Mouse (Mus musculus): ENCODE results near the gene Nlrp4b. TPM values are rescaled to one million over a fixed set of nuclear protein-coding genes. Genes with fewer than 3 reads are reported as not detected.
"Not testable (repeated sequence)": the region's sequence is repeated elsewhere in the genome, so short reads cannot be mapped to it uniquely, and the experiment has no call there.

Nlrp4b gene
- polyA plus RNA-seq (2016; fragmentation: Nextera tagmentation; extraction: Ambion mirVana): not detected in 2 replicates

DNA sequence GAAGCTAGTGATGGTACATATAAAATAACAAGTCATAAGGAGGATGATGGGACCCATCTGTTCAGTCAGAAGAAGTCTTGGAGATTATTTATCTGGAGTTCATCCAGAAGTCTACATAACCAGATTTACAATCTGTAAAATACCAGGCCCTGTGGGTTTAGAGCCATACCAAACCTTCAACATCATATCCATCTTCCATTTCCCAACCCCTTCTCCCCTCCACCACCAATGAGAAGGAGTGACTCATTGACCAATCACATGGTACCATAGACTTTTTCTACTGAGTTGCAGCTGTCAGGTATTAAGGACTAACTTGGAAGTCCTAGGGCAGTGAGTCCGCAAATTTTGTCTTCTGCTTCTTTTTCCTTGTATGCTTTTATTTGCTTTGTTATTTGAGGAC, at the start of gene Nlrp4b:
Gene Nlrp4b, plus strand, starts transcription at position 301 of the 400 bp plus-strand sequence.
- Histone ChIP-seq H3K4me2 (replicated peaks) (no peak within 1 kb of the TSS), H3K9ac (replicated peaks) (no peak within 1 kb of the TSS), H3K27ac (replicated peaks) (no peak within 1 kb of the TSS), H3K9me3 (peaks cover 46% of the 10 kb centered on the region), H3K27me3 (no peaks in the 10 kb centered on the region), H3K36me3 (no peaks in the 10 kb centered on the region), H3K4me1 (no peaks in the 10 kb centered on the region), H3K4me3 (no peak within 1 kb of the TSS)
- no peak for ATAC-seq (ENCODE audit: low FRiP score, low read depth)
- 97% methylated on average over 1 of the region's 1 CpGs for WGBS

DNA sequence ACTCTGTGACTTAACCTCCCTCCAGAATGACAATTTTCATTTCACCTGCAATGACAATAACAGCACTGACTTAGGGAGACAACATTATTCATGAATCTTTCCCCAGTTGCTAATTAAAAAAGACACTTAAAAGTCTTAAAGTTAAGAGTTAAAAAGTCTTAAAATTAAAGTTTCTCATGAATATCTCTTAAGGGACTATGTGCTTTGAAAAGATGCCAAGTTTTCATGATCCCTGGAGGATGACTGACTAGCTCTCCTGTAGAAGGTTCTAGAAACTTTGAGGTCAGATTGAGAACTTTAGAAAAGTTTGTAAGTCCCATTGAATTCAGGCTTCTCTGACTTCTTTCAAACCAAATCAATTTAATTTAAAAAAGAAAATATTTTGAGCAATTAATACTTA, 66.7 kb downstream of the Nlrp4b start, which contains the start of gene Vmn1r71:
Gene Vmn1r71, minus strand, starts transcription at position 101 of the 400 bp plus-strand sequence.
- no peaks in the 10 kb centered on the region for H3K36me3 ChIP-seq
- no peak within 1 kb of the TSS for H3K9ac ChIP-seq (replicated peaks)
- H3K9me3 ChIP-seq: peaks cover 23% of the 10 kb centered on the region

DNA sequence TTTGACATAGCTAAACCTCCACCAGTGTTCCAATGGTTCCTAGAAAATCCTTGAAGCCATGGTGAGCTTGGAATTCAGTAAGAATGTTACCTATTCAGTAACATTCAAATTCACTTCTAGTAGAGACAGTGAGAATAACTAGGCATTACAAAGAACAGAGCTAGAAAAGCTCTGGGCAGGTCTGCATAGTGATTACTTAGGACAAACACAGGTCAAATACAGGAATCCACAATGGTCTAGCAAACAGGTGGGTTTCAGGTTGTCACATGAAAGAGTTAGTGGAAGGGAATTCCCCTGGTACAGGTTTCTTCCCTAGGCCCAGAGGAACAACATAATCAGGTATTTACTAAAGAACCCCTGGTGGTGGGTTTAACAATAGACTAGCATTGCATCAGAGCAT, 70.0 kb downstream of the Nlrp4b start:
- not testable (repeated sequence) for ATAC-seq (ENCODE audit: low FRiP score, low read depth); H3K27ac ChIP-seq (replicated peaks); H3K4me3 ChIP-seq; H3K4me1 ChIP-seq; H3K4me2 ChIP-seq (replicated peaks); H3K27me3 ChIP-seq; H3K9ac ChIP-seq (replicated peaks); H3K36me3 ChIP-seq
- H3K9me3 ChIP-seq: peaks cover 17% of the 10 kb centered on the region

More for the DNA sequence above, 66.7 kb downstream of the Nlrp4b start, which contains the start of gene Vmn1r71:
- H3K27ac ChIP-seq (replicated peaks): no peak within 1 kb of the TSS
- no peaks in the 10 kb centered on the region for H3K27me3 ChIP-seq
- no peak within 1 kb of the TSS for H3K4me3 ChIP-seq
- ATAC-seq (ENCODE audit: low FRiP score, low read depth): no peak
- H3K4me1 ChIP-seq: no peaks in the 10 kb centered on the region
- H3K4me2 ChIP-seq (replicated peaks): no peak within 1 kb of the TSS

Other genes starting within 250 kb of the Nlrp4b start
- not detected in 2 replicates for gene Vmn1r67, start 244.5 kb upstream of the Nlrp4b start, polyA plus RNA-seq (2016; fragmentation: Nextera tagmentation; extraction: Ambion mirVana)
- gene Zik1, start 192.4 kb upstream of the Nlrp4b start, polyA plus RNA-seq (2016; fragmentation: Nextera tagmentation; extraction: Ambion mirVana): 48.9 and 52.8 TPM in 2 replicates
- gene Vmn1r68, start 129.3 kb upstream of the Nlrp4b start, polyA plus RNA-seq (2016; fragmentation: Nextera tagmentation; extraction: Ambion mirVana): not detected in 2 replicates
- gene Vmn1r69, start 74.1 kb upstream of the Nlrp4b start, polyA plus RNA-seq (2016; fragmentation: Nextera tagmentation; extraction: Ambion mirVana): not detected in 2 replicates
- gene Vmn1r70, start 56.3 kb upstream of the Nlrp4b start, polyA plus RNA-seq (2016; fragmentation: Nextera tagmentation; extraction: Ambion mirVana): not detected in 2 replicates
- not detected in 2 replicates for gene Vmn1r71, start 66.6 kb downstream of the Nlrp4b start, polyA plus RNA-seq (2016; fragmentation: Nextera tagmentation; extraction: Ambion mirVana)
- not detected in 2 replicates for gene Zscan4b, start 217.3 kb downstream of the Nlrp4b start, polyA plus RNA-seq (2016; fragmentation: Nextera tagmentation; extraction: Ambion mirVana)

Measured in midbrain, embryonic 12.5 days (tissue).